Mouse (Mus musculus) ES-E14 (cell line): ENCODE measurements at regions not wholly inside any gene's neighbourhood (a gene's known extent, or its start where the extent isn't known, plus 50 kb on each side); places are given as distances from the start of the nearest gene placed in this dataset.

ENCODE experiments used
- CHD2 ChIP-seq: IDR thresholded peaks from 2 replicates; pipeline ENCODE4 v1.6.1; 2014; ENCODE audit warnings: mild to moderate bottlenecking, low read depth, low read length, inconsistent platforms
- ZC3H11A ChIP-seq: IDR thresholded peaks from 2 replicates; pipeline ENCODE4 v1.6.1; 2012; ENCODE audit warnings: low read depth, mild to moderate bottlenecking, inconsistent platforms, low read length, borderline replicate concordance

DNA sequence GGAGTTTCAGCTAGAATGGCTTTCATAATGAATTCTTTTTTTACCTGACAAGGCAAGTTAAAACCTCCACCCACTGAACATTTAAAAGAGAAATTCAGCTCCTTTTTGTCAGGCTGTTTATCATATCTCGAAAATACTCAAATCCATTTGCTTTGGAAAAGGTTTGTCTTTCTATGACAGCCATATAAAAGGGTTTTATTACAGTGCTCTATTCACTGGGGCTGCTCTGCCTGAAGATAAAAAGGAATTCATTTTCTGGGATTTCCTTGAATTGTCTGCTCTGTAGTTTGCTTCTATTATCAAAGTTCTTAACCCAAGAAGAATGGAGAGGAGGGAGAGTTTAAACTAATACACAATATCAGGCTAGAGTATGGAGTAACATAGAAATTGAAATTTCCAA is 442.8 kb downstream of the 9430069I07Rik start:
- TF ChIP-seq CHD2 (no peak), ZC3H11A (no peak)
